Mouse (Mus musculus) brain, embryonic 14.5 days (tissue): ENCODE measurements around the gene Tpbgl.

ENCODE experiments used
- CTCF ChIP-seq: fragments of 200-500 bp; IDR thresholded peaks from 2 replicates; pipeline ENCODE4 v1.5.1; 2012; ENCODE audit warnings: inconsistent platforms, mild to moderate bottlenecking, moderate library complexity, borderline replicate concordance; ENCODE audit not compliant: insufficient read depth, insufficient read length; ENCODE audit errors: extremely low read depth
- POLR2A ChIP-seq: fragments of 200-500 bp; IDR thresholded peaks from 2 replicates; pipeline ENCODE4 v1.6.1; 2012; ENCODE audit warnings: mild to moderate bottlenecking, inconsistent platforms, borderline replicate concordance; ENCODE audit not compliant: poor library complexity, insufficient read depth, insufficient read length, severe bottlenecking; ENCODE audit errors: extremely low read depth

GRCm38 (mm10) chr7:99663507-99664220 lies 36.8 kb upstream of the Tpbgl start:
- no peak for TF ChIP-seq CTCF
- no peak for TF ChIP-seq POLR2A
